Mouse (Mus musculus) heart, embryonic 13.5 days (tissue): ENCODE measurements around the gene Gm26897. TPM values are rescaled to one million over a fixed set of nuclear protein-coding genes. Genes with fewer than 3 reads are reported as not detected.

ENCODE experiments used
- ATAC-seq: fragments of 200-750 bp; cut with Nextera tagmentation; 2 replicates; pipeline ENCODE4 v1.8.0; 2017; ENCODE audit warnings: moderate TSS enrichment; ENCODE audit not compliant: insufficient number of reproducible peaks, low FRiP score, low TSS enrichment; ENCODE audit errors: extremely low read depth
- H3K27ac ChIP-seq: fragments of 300-500 bp; sonication (generic); replicated peaks from 2 replicates; pipeline ENCODE4 v1.5.1; 2015; ENCODE audit warnings: moderate library complexity, mild to moderate bottlenecking, inconsistent platforms
- H3K27me3 ChIP-seq: fragments of 300-500 bp; sonication (generic); replicated peaks from 2 replicates; pipeline ENCODE4 v1.6.1; 2015; ENCODE audit warnings: mild to moderate bottlenecking, inconsistent platforms
- H3K36me3 ChIP-seq: fragments of 300-500 bp; sonication (generic); 2 replicates; pipeline ENCODE4 v1.6.1; 2015; ENCODE audit warnings: mild to moderate bottlenecking, inconsistent platforms
- H3K4me1 ChIP-seq: fragments of 300-500 bp; sonication (generic); 2 replicates; pipeline ENCODE4 v1.6.1; 2015; ENCODE audit warnings: inconsistent platforms
- H3K4me2 ChIP-seq: fragments of 300-500 bp; sonication (generic); 2 replicates; pipeline ENCODE4 v1.6.1; 2015; ENCODE audit warnings: inconsistent platforms, mild to moderate bottlenecking, moderate library complexity
- H3K4me3 ChIP-seq: fragments of 300-500 bp; sonication (generic); 2 replicates; pipeline ENCODE4 v1.5.1; 2015; ENCODE audit warnings: moderate library complexity, mild to moderate bottlenecking, inconsistent platforms
- H3K9ac ChIP-seq: fragments of 300-500 bp; sonication (generic); 2 replicates; pipeline ENCODE4 v1.6.1; 2015; ENCODE audit warnings: inconsistent platforms, mild to moderate bottlenecking, moderate library complexity
- H3K9me3 ChIP-seq: fragments of 300-500 bp; sonication (generic); 2 replicates; pipeline ENCODE4 v1.6.1; 2016; ENCODE audit warnings: inconsistent platforms
- WGBS: fragments of 180-500 bp; shearing (Covaris S2); methylation state at CpG from one replicate; pipeline ENCODE4 v1.1.7; 2015; ENCODE audit warnings: mixed read lengths; 5-methylcytosine and 5-hydroxymethylcytosine counted together
- polyA plus RNA-seq: library from polyadenylated mRNA; unstranded; fragments of >200 nt; fragmentation: Nextera tagmentation; extraction: Ambion mirVana; gene quantifications from 2 replicates; pipeline ENCODE4 v1.2.1, GENCODE M21; 2015

The Gm26897 gene
- polyA plus RNA-seq, 1 experiment from 2014 or later = not detected

- ATAC-seq = no peak
- Histone ChIP-seq H3K9ac (peak overlapping the region; percentile 69), H3K9me3 (peaks cover 7% of the 10 kb centered on the region; the same call in 1 of the 2 replicates), H3K4me3 (no peak overlapping the region), H3K36me3 (no peaks in the 10 kb centered on the region), H3K27me3 (peaks cover 3% of the 10 kb centered on the region; the same call in 1 of the 2 replicates), H3K27ac (peak overlapping the region; percentile 75), H3K4me2 (peak overlapping the region; percentile 53), H3K4me1 (peaks cover 40% of the 10 kb centered on the region)
- 50% methylated on average over 10 of the region's 10 CpGs for WGBS
Observed at GRCm38 (mm10) chr5:111724713-111725112, 9.0 kb upstream of the Gm26897 start.

- Histone ChIP-seq H3K27me3 (no peaks in the 10 kb centered on the region), H3K9ac (peak overlapping the region; percentile 69), H3K27ac (peak overlapping the region; percentile 75), H3K4me1 (peaks cover 40% of the 10 kb centered on the region), H3K4me2 (peak overlapping the region; percentile 53), H3K4me3 (no peak overlapping the region), H3K36me3 (no peaks in the 10 kb centered on the region), H3K9me3 (peaks cover 7% of the 10 kb centered on the region; the same call in 1 of the 2 replicates)
- ATAC-seq = no peak
- 44% methylated on average over 22 of the region's 22 CpGs for WGBS
Observed at GRCm38 (mm10) chr5:111725195-111725920, 8.4 kb upstream of the Gm26897 start.

GRCm38 (mm10) chr5:111728411-111728810, 5.3 kb upstream of the Gm26897 start:
- Histone ChIP-seq H3K4me1 (peaks cover 36% of the 10 kb centered on the region), H3K9me3 (peaks cover 7% of the 10 kb centered on the region; the same call in 1 of the 2 replicates), H3K27me3 (no peaks in the 10 kb centered on the region), H3K4me2 (no peak overlapping the region), H3K4me3 (no peak overlapping the region), H3K27ac (no peak overlapping the region), H3K36me3 (no peaks in the 10 kb centered on the region), H3K9ac (no peak overlapping the region)
- WGBS = 74% methylated on average over 4 of the region's 4 CpGs
- no peak for ATAC-seq

GRCm38 (mm10) chr5:111730560-111731167, 3.1 kb upstream of the Gm26897 start:
- ATAC-seq = no peak
- WGBS = 29% methylated on average over 16 of the region's 16 CpGs
- Histone ChIP-seq H3K27me3 (no peaks in the 10 kb centered on the region), H3K4me2 (no peak overlapping the region), H3K4me1 (peaks cover 16% of the 10 kb centered on the region), H3K4me3 (no peak overlapping the region), H3K36me3 (no peaks in the 10 kb centered on the region), H3K27ac (no peak overlapping the region), H3K9ac (peak overlapping the region; percentile 37), H3K9me3 (peaks cover 7% of the 10 kb centered on the region; the same call in 1 of the 2 replicates)

- Histone ChIP-seq H3K9ac (no peak overlapping the region), H3K27me3 (no peaks in the 10 kb centered on the region), H3K36me3 (no peaks in the 10 kb centered on the region), H3K4me3 (no peak overlapping the region), H3K27ac (no peak overlapping the region), H3K9me3 (peaks cover 7% of the 10 kb centered on the region; the same call in 1 of the 2 replicates), H3K4me2 (no peak overlapping the region), H3K4me1 (peaks cover 7% of the 10 kb centered on the region; the same call in 1 of the 2 replicates)
- no peak for ATAC-seq
- 58% methylated on average over 2 of the region's 2 CpGs for WGBS
Observed at GRCm38 (mm10) chr5:111732194-111732593, 1.5 kb upstream of the Gm26897 start.

GRCm38 (mm10) chr5:111739480-111739879, 5.8 kb downstream of the Gm26897 start:
- Histone ChIP-seq H3K4me2 (no peak overlapping the region), H3K9me3 (no peaks in the 10 kb centered on the region), H3K4me1 (peaks cover 16% of the 10 kb centered on the region), H3K27me3 (peaks cover 25% of the 10 kb centered on the region), H3K9ac (no peak overlapping the region), H3K27ac (no peak overlapping the region), H3K36me3 (no peaks in the 10 kb centered on the region), H3K4me3 (no peak overlapping the region)
- 62% methylated on average over 6 of the region's 6 CpGs for WGBS
- ATAC-seq = no peak

- no peak for ATAC-seq
- H3K9me3 ChIP-seq = no peaks in the 10 kb centered on the region
- no peak overlapping the region for H3K4me3 ChIP-seq
- no peaks in the 10 kb centered on the region for H3K36me3 ChIP-seq
- no peak overlapping the region for H3K27ac ChIP-seq
- H3K4me1 ChIP-seq = peaks cover 16% of the 10 kb centered on the region
- 41% methylated on average over 16 of the region's 16 CpGs for WGBS
- H3K4me2 ChIP-seq = no peak overlapping the region
- H3K27me3 ChIP-seq = peaks cover 25% of the 10 kb centered on the region
- H3K9ac ChIP-seq = no peak overlapping the region
Observed at GRCm38 (mm10) chr5:111740384-111741275, 6.9 kb downstream of the Gm26897 start.

GRCm38 (mm10) chr5:111741352-111741751, 7.6 kb downstream of the Gm26897 start:
- Histone ChIP-seq H3K27me3 (peaks cover 25% of the 10 kb centered on the region), H3K4me3 (no peak overlapping the region), H3K27ac (no peak overlapping the region), H3K9ac (peak overlapping the region; percentile 15; the same call in 1 of the 2 replicates), H3K4me2 (no peak overlapping the region), H3K4me1 (peaks cover 16% of the 10 kb centered on the region), H3K9me3 (no peaks in the 10 kb centered on the region), H3K36me3 (no peaks in the 10 kb centered on the region)
- no peak for ATAC-seq
- 22% methylated on average over 11 of the region's 11 CpGs for WGBS

- 0 out of 2 replicates have a peak overlapping the region, but pooled peaks have one; percentile 0 for H3K27ac ChIP-seq
- H3K4me2 ChIP-seq = no peak overlapping the region
- ATAC-seq = no peak
- peak overlapping the region; percentile 15; the same call in 1 of the 2 replicates for H3K9ac ChIP-seq
- no peaks in the 10 kb centered on the region for H3K36me3 ChIP-seq
- peaks cover 16% of the 10 kb centered on the region for H3K4me1 ChIP-seq
- peaks cover 25% of the 10 kb centered on the region for H3K27me3 ChIP-seq
- WGBS = 18% methylated on average over 13 of the region's 13 CpGs
- no peaks in the 10 kb centered on the region for H3K9me3 ChIP-seq
- no peak overlapping the region for H3K4me3 ChIP-seq
Observed at GRCm38 (mm10) chr5:111742290-111742898, 8.7 kb downstream of the Gm26897 start.

- no peak for ATAC-seq
- Histone ChIP-seq H3K4me3 (no peak overlapping the region), H3K27ac (peak overlapping the region; percentile 82), H3K4me2 (no peak overlapping the region), H3K27me3 (no peaks in the 10 kb centered on the region), H3K36me3 (no peaks in the 10 kb centered on the region), H3K4me1 (peaks cover 18% of the 10 kb centered on the region), H3K9ac (peak overlapping the region; percentile 59; the same call in 1 of the 2 replicates), H3K9me3 (no peaks in the 10 kb centered on the region)
- WGBS = 42% methylated on average over 5 of the region's 5 CpGs
Observed at GRCm38 (mm10) chr5:111749599-111749998, 15.9 kb downstream of the Gm26897 start.
